Mouse (Mus musculus): Measurements from ENCODE around the gene Fxyd5.
A peak's percentile ranks its signal among the peaks of the same experiment; 100 is the strongest.

The Fxyd5 gene

DNA sequence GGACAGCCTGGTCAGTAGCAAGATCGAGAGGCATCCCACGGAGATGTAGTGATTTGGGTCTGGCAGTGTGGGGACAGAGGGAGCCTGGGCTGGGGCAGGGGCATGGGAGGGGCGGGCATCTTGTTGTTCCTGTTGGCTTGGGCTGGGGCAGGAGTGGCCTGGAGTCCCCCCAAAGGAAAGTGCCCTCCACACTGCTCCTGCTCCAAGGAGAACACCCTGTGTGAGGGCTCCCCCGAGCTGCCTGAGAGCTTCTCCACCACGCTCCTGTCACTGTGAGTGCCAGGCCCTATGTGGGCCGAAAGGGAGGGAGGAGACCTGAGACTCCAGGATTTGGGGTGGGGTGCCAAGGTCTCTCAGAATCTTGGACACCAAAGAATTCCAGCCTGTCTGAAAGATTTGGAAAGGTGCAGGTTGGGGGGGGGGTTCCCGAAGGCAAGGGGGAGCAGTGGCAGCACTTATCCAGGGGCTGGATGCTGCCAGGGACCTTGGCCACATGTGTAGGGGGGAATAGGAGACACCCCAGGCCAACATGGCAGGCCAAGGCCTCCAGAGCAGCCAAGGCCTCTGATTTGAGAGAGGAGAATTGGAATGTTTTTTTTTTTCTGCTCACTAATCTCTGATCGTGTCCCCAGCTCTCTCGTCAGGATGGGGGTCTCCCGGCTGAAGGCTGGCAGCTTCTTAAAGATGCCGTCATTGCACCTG is 17.8 kb upstream of the Fxyd5 start:
- no peak for DNase-seq

DNA sequence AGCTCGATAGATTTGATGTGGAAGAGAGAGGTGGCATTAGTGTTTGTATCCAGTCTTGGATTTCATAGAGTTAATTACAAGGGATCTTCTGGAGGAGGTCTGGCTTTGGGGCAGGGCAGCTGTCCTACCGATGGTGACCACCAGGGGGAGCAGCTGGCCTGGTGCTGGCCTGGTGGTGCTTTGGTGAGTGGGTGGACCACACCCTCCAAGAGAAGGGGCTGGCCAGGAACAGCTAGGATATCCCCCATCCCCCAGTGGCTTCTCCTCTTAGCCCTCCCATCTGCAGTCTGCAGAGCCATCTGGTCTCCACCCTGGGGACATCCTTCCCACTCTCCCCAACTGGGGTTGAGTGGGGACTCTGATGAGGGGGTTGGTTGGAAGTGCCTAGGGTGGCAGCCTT is 16.8 kb upstream of the Fxyd5 start, which contains the start of gene Lgi4:
Lgi4 (plus strand) TSS at position 235 of the 400 bp plus-strand sequence.
- peak; percentile 80 for DNase-seq

DNA sequence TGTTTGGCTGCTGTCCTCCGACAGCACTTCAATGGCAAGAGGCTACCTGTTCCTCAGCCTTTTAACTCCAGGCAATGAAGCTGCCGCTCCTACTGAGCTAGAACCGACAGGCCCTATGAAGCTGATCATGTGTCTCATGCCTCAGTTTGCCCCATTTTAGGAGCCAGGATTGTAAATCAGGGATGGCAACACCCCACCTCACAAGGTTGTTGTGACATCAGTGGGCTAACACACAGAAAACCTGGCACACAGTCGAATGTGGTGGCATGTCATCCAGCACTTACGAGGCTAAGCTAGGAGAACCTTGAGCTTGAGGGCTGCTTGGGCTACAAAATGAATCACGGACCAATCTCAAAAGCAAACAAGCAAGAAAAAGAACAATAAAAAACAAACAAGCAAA is 15.9 kb upstream of the Fxyd5 start:
- DNase-seq: no peak

DNA sequence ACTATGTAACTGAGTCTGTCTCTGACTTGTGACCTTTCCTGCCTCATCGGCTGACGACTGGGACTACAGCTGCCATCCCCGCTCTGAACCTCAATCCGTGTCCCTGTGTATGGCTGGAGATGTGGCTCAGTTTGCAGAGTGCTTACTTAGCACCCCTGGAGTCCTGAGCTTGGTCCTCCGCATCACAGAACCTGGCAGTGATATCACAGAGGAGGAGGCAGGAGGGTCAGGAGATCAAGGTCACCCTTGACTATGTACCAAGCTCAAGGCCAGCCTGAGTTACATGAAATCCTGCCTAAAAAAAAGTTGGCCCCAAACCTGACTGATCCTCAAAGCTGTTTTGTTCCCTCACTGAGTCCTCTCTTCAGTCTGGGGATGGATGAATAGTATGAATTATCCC is 15.4 kb upstream of the Fxyd5 start:
- DNase-seq: no peak

DNA sequence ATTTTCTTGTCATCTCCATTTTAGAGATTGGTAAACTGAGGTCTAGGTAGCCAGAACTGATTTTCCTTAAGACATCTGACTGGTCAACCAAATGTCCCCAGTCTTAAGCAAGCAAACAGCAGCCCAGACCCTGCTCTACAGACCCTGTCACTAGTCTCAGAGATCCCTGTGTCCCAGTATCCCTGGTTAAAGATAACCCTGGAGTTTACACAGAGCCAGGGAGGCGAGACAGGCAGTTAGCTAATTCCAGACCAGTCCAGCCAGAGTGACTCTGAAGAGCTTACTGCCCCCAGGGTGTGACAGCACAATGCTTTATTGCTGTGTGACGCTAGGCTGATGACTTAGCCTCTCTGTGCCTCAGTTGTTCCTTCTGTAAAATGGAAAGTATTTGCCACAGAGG is 14.8 kb upstream of the Fxyd5 start, which contains the start of gene Fxyd1:
Fxyd1 (minus strand) TSS at position 129 of the 400 bp plus-strand sequence.
- DNase-seq: no peak

DNA sequence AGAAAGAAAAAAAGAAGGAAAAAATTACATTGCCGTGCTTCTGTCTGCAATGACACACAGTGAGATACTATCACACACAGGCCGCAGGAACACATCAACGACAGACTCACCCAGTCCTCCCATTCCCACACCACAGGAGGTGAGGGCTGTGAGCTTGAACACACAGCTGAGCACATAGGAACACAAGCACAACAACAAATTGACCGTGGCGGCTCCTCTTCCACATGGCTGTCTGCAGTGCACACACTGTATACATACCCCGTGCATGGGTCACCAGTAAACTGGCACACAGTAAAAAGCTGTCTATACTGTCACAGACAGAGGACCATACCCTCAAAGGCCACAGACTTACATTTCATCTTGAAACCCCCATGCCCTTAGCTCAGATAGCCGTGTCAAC is 14.2 kb upstream of the Fxyd5 start:
- DNase-seq: no peak

DNA sequence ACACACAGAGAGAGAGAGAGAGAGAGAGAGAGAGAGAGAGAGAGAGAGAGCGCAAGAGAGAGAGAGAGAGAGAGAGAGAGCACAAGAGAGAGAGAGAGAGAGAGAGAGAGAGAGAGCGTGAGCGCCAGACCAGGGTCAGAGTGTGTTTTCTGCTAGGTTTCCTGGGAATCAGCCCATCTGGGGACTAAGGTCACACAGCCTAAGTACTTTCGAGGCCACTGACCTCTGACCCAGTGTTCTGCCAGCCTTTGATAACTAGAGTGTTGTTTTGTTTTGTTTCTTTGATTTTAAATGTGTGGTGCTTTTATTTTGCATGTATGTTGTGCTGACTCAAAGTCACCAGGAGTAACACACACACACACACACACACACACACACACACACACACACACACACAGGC is 13.6 kb upstream of the Fxyd5 start:
- peak; percentile 60 for DNase-seq

DNA sequence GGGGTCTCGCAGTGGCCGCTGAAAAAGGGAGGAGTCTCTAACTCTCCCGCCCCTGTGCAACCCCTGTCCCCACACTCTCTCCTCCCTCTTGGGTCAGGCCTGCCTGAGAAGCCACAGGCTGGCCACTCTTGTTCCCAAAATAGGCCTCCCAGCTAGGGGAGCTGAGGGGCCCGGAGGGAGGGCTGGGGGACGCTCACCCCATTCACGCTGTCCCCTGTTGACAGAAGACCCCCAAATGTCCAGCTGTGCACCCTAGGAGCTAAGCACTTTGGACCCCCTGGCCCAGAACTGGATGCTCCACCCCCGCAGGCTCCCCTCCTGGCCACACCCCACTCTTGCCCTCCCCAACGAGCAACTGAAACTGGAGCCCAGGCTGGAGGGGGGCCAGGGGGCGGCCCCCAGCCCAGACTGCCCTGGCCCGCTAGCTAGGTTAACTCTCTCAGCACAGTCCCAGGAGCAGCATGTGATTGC is 13.1 kb upstream of the Fxyd5 start:
- DNase-seq: peak; percentile 55

DNA sequence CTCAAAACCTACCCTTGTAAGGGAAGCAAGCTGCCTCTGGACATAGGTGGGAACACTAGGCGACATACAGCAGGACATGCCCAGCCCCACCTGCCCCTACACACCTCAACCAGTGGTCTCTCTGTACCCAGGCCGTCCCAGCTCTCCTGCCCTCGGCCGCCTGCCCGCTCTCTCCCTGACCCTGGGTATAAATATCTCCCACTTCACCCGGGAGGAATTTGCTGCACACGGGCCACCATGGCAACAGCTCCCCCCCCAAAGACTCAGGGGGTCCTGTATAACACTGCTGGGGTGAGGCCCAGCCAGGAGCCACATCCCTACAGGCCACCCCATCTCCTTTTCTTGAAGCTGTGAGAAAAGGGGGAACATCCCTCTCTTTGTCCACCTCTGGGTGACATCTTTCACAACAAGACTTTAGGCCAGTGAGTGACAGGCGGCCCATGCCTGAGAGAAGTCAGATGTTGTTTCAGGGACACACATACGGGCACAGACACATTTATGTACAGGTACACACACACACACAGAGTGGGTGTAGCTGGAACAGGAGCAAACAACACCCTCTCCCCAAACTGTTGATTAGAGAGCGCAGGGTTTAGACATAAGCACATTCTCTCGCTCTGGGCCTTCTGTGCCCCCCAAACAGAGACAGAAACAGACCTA is 12.5 kb upstream of the Fxyd5 start:
- DNase-seq: no peak

DNA sequence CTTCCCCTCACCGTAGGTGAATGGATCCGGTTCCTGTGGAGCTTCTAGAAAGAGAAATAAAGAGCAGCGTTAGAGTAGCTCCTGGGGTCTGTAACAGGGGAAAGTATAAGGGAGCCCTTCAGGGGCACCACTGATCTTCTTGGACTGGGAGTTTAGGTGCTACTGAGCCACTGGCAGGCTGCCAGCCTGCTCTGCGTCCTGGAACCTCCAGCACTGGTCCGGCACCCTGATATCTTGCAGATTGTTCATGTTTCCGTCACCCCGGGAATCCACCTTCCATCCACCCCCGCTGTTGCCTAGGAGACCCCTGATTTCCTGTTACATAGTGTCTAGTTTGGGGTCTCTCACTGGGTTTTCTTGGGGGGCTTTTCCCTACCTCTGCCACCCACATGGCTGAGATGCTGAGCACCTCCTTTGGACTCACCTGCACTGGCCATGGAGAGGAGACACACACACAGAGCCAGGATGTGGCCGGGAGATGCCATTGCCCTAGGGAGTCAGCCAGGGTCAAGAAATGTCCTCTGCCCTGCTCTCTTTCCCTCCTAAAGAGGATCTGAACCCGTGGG is 11.7 kb upstream of the Fxyd5 start:
- no peak for DNase-seq

DNA sequence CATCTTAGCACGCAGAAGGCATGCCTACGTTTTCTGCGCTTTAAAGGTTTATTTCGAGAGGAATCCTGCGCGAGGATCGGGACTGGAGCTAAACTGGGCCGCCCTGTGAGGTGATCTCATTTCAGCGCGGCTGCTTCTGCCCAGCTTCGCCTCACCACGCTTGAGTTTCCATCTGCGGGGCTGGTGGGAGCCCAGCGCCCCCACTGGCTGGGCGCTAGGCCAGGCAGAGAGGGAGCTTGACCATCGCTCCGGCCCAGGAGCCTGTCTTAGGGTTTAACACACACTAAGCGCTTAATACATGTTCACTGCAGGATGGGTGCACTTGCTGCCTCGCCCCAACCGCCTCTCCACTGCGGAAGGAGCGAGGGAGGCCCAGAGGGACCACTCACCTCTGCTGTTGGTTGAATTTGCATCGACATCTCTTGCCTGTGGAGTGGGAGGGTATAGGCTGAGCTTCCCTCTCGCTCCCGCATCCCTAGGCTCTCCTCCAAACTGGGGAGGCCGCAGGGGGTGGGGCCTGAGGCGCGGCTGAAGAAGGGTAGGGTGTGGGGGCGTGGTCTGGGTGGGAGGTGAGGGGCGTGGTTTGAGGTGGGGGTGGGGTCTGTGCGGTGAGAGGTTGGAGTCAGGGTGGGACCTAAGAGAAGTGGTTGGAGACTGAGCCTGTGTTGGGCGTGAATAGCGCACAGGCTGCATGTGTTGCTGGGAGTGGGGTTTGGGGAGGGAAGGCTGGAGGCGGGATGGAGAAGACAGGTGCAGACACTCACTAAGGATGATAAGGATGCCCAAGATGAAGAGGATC is 10.6 kb upstream of the Fxyd5 start:
- no peak for DNase-seq

DNA sequence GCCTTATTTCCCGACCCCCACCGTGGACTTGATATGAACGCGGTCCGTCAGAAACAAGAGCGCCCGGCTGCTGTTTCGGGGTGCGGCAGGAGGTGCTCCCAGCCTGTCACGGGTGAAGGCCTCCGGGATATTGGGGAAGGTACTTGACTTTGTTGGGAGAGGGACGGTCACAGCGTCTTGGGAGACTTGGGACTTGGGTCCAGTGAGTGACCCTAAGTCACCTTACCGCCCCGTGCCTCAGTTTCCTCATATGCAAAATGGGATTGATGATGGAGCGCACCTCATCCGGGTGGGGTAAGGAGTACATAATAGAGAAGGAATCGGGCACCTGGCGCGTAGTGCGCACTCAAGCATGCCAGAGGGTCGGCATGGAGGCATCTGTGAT is 10.0 kb upstream of the Fxyd5 start:
- DNase-seq: no peak

DNA sequence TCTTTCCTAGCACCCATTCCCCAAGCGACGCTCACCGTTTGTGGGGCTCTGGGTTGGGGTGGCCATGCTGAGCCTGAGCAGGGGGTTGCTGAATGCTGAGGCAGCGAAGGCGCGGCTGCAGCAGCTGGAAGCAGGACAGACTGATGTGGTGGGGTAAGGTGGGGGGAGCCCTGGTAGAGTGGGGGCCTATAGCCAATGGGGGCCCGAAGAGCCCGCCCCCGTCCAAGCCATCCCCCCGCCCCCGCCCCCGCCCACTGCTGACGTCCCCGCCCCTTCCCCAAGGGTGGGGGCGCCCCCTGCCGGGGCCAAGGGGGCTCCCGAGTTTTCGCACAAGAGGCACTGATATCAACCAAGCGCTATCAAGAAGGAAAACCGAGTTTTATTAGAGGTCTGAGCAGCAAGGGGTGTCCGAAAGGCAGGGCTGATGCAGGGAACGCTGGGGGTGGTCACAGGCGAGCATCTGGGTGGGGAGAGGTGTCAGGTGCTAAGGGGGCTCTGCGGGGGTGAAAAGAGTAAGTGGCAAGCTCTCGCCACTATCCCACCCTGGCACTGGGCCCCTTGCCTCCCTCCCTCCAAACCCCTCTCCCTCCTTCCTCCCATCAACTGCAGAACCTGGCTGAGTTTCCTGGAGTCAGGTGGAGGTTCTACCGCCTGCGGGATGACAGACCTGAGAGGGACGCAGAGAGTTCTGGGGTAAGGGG is 9.2 kb upstream of the Fxyd5 start, which contains the start of gene Fxyd7:
Fxyd7 (minus strand) TSS at position 147 of the 701 bp plus-strand sequence.
- DNase-seq: no peak

DNA sequence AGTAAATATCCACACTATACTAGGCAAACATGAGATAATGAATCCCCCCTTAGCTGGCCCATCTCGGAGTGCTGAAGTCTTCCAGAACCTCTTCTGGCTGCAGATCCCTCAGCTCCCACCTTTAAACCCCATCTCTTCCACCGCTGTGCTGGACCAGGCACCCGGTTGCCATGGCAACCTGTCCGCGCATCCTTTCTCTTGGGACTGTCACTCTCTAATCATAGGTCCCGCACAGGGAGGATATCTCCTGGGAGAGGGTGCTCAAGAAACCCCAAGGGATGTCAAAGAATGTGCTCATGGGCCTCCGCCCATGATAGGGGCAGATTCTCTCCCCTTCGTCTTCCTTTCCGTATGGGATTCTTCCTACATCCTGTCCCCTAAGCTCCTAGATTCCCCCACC is 8.6 kb upstream of the Fxyd5 start:
- no peak for DNase-seq

DNA sequence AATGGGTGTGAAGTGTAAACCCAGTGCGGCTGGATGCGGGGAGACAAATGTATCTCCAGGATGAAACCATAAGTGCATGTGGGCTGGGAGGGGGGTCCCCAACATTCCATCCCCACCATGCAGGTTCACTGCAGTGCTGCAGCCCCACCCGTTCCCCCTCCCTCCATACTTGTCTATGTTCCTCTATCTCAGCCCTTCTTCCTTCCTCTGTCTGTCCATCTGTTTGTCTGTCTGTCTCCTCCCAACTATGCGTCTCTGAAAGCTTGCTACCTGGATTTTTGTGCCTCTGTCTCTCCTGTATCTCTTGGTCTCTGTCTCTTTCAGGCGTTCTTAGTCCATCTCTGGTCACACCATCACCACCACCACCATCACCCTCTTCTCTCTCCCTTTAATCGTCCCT is 8.2 kb upstream of the Fxyd5 start:
- no peak for DNase-seq

DNA sequence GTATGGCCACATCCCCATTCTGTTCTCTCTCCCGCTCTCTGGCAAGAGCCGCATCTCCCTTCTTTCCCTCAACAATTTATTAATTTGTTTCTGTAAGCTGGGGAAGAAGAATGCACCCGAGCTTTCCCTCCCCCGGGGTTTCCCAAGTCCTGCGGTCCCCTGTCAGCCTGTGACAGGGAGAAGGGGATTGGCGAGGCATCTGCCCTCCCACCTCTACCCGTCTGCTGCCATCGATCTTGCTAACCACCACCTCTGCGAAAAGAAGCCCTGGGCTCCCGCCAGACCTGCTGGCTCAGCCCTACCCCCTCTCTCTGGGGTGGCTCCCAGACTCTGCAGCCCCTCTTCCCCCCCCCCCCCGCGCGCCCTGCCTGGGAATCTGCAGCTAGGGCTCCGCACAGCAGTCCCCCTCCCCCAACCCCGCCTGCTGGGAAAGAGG is 7.6 kb upstream of the Fxyd5 start:
- DNase-seq: no peak

DNA sequence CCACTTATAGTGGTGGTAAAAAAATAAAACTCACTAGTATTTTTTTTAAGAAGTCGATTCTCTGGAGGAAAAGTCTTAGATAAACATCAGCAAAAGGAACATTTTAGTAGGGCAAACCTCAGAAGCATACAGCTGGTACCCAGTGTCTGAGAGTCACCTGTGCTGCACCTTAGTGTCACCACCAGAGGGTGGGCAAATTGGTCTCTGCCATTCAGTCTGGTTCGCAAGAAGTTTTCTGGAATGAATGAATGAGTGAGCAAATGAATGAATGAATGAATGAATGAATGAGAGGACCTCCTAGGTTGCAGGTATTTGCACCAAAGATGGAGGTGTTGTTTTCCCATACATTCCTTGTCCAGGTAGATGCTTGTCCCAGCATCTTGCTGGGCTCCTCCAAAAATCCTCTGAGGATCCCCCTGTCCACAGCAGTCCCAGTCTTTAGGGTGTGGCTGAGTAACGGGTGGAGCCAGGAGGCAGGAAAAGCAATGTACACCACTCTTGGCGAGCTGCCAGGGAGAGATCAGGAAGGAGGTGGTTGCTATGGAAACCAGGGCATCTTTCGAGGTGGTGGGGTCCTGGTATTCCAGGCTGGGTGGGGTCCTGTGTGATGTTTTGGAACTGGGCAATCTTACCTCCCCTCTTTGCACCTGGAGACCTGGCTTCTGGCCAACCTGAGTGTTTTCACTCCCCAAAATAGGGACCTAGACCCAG is 7.0 kb upstream of the Fxyd5 start:
- DNase-seq: no peak

DNA sequence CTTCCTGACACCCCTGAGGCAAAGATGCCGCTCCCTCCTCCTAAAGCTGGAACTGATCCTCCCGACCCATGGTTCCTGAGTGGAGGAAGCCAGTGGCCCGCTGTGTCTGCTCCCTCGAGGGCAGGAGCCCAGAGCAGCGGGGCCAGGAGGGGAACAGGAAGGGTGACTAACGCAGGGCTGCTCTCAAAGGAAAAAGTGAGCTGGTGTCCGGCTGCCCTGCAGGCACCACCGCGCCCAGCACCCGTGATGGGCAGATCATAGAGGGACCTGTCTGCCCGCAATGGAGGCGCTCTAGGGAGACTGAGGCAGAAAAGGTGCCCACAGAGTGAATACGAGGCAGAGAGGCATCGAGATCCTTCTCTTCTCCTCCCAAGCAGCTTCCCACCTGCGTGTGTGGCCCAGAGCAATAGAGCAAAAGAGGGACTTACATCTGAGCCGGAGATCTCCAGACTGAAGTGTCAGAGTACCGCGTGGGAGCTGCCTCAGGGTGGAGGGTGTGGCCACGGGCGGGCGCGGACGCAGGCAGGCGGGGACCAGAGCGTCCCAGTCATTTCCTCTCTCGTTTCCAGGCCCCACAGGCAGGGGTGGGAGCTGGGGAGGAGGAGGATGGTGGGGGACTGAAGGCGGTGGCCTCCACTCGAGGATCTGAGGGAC is 492 bp downstream of the Fxyd5 start:
- peak; percentile 49 for DNase-seq

DNA sequence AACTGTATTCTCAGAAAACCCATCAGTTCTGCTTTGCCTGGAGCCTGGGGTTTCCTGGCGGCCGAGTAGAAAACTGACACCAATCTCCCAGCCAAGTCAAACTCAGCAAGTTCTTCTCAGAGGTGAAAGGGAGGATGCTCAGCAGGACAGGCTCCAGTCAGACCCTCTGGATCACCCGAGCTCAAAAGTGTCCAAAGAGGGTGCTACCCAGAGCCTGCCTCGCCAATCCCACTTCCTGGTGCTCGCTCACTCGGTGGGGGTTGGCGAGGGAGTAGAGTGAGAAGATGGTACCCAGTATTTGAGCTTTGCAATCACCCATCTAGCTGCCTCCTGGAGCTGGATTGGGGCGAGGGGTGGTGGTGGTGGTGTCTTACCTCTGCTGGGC is 1.3 kb downstream of the Fxyd5 start:
- no peak for DNase-seq

DNA sequence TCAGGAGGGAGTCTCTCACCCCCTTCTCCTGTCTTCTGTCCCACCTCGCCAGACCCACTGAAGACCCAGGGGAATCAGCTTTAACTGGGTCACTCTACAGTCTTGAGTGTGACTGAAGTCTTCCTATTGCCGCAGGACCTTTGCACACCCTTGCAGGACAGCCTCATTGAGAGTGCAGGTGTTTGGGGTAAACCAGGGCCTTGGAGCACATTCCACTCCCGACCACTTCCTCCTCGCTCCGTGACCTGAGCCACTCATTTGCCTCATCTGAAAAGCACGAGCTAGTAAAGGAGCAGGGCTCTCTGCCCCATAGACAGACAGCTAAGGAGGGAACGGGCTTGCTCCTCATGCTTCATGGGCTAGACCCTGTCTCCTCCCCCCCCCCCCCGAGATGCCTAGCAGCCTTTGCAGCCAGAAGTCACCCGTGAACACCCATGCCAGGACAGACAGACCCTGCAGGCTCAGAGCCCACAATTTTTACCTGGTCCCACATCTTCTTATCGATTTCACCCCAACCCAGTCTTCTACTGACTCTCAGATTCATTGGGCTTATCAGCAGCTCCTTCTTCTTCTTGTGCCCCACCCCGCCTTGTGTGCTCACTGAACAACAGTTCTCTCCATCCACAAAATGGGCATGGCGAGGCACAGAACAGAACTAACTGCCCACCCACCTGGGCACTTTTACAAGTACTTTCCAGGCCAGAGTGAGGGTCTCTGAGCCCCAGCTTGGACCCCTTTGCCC is 1.8 kb downstream of the Fxyd5 start:
- no peak for DNase-seq

DNA sequence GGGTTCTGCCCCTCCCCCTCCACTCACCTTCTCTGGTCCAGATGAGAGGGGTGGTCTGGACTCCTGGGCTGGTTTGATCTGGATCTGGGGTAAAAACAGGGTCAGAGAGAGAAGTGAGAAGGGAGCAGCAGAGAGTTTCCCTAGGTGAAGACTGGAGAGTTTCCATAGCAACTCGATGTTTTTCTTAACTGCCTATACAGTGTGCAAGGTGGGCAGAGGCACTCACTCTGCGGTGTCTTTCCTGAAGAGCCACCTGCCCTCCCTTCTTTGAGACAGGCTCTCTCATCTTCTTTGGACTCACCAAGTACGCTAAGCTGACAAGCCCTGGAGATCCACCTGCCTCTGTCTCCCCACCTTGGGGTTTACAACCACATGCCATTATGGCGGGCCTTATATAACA is 3.3 kb downstream of the Fxyd5 start:
- no peak for DNase-seq

Data from kidney, adult 9 months (tissue).